Mouse (Mus musculus) cerebellum, adult 9-10 months (tissue): ENCODE results near the gene Epn2.

Experiments
- DNase-seq: peaks from one replicate; pipeline ENCODE4 v3.0.0; 2022

Gene Epn2

DNA sequence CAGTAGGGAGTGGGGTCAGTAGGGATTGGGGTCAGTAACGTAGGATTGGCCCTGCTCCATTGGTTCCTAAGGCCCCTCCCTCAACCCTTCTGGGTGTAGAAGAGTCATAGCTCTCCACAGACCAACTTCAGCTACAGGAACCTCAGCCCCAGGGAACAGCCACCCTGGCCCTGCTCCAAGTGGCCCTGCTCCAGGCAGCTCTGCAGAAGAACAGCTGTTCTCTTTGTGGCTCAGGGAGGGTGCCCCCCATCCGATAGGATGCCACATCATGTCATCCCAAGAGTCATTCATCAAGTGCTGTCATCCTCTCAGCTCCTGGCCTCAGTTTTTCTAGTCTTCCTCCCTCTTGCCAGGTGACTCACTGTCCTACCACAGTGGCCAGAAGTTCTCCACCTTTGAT, 92.1 kb downstream of the Epn2 start:
- no peak for DNase-seq

DNA sequence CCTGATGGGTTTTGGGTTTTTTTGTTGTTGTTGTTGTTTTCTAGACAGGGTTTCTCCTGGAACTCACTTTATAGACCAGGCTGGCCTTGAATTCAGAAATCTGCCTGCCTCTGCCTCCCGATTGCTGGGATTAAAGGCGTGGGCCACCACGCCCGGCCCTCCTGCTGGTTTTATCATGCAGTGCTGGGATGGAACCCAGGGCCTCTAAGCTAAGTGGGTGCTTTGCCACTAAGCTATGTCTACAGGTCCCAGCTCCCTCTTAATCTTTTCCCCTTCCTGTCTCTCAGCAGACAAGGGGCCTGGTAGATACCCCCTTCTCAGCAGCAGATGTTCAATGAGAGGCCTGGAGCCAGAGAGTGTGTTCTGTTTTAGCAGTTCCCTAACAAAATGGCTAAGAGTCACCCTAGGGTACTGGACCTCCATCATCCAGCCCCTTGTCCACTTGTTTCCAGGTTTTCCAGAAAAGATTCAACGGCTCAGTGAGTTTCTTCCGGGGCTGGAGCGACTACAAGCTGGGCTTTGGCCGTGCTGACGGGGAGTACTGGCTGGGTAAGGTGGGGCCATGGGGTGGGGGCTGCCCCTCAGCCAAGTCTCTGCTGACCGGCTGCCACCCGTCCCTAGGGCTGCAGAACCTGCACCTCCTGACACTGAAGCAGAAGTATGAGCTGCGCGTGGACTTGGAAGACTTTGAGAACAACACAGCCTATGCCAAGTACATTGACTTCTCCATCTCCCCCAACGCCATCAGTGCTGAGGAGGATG, 92.8 kb downstream of the Epn2 start:
- no peak for DNase-seq

DNA sequence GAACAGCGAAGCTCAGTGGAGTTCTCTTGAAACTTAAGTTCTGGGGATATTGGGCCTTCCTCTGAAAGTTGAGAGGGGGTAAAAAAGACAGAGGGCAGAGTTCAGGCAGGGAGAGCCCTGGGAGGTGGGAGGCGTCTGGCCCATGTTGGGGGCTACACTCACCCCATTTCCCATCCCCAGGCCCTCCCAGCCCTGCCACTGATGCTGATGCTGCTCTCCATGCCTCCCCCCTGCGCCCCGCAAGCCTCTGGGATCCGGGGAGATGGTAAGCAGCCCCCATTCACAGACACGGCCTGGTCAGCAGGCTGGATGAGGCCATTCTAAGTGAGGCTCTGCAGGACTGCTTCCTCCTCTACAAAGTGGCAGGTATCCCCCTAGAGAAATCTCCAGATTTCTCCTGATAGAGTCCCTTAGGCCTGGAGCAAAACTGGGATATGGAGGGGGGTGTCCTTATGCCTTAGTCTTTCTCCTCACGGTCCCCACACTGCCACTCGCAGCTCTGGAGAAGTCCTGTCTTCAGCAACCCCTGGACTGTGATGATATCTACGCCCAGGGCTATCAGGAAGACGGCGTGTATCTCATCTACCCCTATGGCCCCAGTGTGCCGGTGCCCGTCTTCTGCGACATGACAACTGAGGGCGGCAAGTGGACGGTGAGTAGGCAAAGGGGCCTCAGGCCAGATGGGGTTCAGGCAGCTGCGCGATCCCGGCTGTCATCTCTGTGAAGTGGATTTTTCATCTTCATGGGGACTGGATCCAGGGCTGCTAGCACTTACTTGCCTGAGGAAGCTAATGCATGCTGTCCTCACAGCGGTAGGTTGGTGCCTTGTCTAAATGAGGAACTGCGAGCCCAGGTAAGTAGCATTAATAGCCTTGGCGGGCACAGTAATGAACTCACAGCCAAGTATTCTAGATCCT, 93.7 kb downstream of the Epn2 start:
- peak; percentile 72 for DNase-seq

- peak; percentile 82 for DNase-seq
Measured at GRCm38 (mm10) chr11:61484613-61485540, 94.6 kb downstream of the Epn2 start, which contains the start of gene Mfap4. Mfap4 (plus strand) TSS chr11:61485431.

DNA sequence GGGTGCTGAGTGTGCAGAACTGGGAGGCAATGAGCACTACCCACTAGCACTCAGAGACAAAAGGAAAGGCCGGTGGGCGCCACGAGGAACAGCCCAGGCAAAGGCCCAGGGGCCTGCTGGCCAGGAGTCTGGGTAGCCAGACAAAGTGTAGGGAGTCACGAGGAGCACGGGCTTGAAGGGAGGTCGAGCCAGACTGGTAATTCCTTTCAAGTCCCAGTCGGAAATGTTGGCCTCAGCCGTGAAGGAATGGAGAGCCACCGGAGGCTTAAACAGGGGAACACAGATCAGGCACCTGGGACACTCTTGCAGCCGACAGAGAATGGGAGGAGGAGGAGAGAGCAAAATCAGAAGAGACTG, 95.3 kb downstream of the Epn2 start:
- no peak for DNase-seq

DNA sequence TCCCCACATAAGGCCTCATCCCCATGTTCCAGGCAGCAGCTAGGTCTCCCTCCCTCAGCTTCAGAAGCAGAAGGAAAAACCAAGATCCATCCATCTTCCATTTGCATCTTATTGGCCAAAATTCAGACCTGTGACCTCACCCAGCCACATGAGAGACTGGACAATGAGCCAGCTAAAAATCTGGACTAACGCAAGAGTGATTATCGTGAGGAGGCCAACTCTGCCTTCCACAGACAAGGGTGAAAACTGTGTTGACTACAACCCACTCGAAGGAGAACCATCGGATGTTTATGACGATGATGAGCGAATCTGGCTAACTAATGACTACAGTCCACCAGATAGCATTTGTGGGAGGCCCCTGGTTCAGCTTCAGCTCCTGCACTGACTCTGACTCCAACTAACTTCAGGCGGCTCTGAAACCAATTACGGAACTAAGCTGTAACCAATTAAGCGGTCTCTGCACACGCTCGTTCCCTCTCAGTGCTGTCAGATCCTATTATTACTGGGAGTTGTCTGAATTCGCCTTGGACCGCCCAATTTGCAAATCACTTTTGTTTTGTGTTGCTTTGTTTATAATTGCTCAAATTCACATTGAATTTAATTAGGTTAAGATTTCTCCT, 96.2 kb downstream of the Epn2 start:
- DNase-seq = no peak

GRCm38 (mm10) chr11:61481239-61482090, 98.0 kb downstream of the Epn2 start:
- no peak for DNase-seq

DNA sequence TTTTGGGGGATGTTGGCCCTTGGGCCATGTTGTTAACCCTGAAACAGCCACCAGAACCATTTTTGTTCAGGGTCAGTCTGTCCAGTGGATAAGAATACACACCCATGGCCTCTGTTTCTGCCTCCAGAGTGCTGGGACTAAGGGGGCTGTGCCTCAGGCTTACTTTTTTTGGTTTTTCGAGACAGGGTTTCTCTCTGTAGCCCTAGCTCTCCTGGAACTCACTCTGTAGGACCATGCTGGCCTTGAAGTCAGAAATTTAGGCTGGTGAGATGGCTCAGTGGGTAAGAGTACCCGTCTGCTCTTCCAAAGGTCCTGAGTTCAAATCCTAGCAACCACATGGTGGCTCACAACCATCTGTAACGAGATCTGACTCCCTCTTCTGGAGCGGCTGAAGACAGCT, 100.7 kb downstream of the Epn2 start:
- no peak for DNase-seq

GRCm38 (mm10) chr11:61477566-61478508, 101.7 kb downstream of the Epn2 start:
- no peak for DNase-seq

DNA sequence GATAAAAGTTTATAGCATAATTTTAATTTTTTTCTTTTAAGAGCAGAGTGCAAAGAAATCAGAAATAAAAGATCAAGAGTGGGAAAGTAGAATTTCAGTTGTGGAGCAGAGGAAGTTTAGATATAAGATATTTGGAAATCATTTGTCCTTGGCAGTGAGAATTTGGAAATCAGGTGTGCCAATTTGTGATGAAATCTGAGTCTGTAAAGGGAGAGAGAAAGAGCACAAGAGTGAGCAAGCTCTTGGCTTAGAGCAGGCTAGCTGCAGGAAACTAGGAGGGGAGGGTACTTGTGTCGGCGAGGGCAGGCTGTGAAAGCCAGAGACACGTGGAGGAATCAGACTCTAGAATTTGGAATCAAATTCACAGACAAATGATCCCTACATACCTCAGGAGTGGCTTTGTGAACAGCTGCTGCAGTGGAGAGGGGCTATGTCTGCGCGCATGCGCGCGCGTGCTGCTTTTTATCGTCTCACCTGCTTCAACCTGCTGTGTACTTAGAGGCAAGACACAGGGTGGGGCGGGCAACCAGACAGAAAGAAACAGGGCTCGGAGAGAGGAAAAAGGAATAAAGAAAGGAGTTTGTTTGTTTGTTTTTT, 102.6 kb downstream of the Epn2 start:
- peak; percentile 85 for DNase-seq

GRCm38 (mm10) chr11:61473630-61474029, 105.9 kb downstream of the Epn2 start:
- no peak for DNase-seq

GRCm38 (mm10) chr11:61470880-61471279, 108.6 kb downstream of the Epn2 start:
- no peak for DNase-seq

GRCm38 (mm10) chr11:61469317-61469917, 110.1 kb downstream of the Epn2 start:
- no peak for DNase-seq

- peak; percentile 98 for DNase-seq
Measured at GRCm38 (mm10) chr11:61468534-61468933, 111.0 kb downstream of the Epn2 start.
